Mouse (Mus musculus): Measurements from ENCODE around the gene Mea1. TPM values are rescaled to one million over a fixed set of nuclear protein-coding genes. Genes with fewer than 3 reads are reported as not detected.

Mea1 gene
- polyA plus RNA-seq, 1 experiment from 2014 or later: 133 TPM

DNA sequence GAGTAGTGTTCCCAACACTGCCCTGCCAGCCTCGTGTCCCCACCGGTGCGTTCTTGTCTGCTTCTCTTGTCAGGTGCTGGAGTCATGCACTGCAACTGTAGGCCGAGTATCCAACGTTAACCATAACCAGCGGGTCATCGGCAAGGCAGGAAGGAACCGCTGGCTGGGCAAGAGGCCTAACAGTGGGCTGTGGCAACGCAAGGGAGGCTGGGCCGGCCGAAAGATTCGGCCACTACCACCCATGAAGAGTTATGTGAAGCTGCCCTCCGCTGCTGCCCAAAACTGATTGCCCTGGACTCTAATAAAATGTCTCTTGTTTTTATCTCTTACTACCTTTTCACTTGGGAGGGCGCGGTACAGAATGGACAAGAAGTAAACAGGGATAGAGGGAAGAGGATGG is 28.8 kb upstream of the Mea1 start:
- WGBS: 30% methylated on average over 15 of the region's 15 CpGs
- no peak for ATAC-seq
- Histone ChIP-seq H3K27me3 (replicated peaks) (no peaks in the 10 kb centered on the region), H3K27ac (peak overlapping the region; percentile 97), H3K4me2 (replicated peaks) (peak overlapping the region; percentile 74), H3K4me1 (replicated peaks) (peaks cover 38% of the 10 kb centered on the region), H3K4me3 (replicated peaks) (peak overlapping the region; percentile 76), H3K9ac (peak overlapping the region; percentile 92), H3K9me3 (no peaks in the 10 kb centered on the region), H3K36me3 (peaks cover 27% of the 10 kb centered on the region)

- H3K4me3 ChIP-seq (replicated peaks): peak within 1 kb of the TSS; percentile 76
- 1% methylated on average over 56 of the region's 58 CpGs for WGBS
Measured at GRCm38 (mm10) chr17:46650232-46651031, 28.2 kb upstream of the Mea1 start, which contains the start of gene Cul7. TSS of gene Cul7 (plus strand) at chr17:46650337.

GRCm38 (mm10) chr17:46651292-46651691 is 27.3 kb upstream of the Mea1 start:
- WGBS: 69% methylated on average over 17 of the region's 17 CpGs
- H3K4me3 ChIP-seq (replicated peaks): peak overlapping the region; percentile 76

More at GRCm38 (mm10) chr17:46650232-46651031, 28.2 kb upstream of the Mea1 start, which contains the start of gene Cul7:
- peaks cover 29% of the 10 kb centered on the region for H3K36me3 ChIP-seq
- H3K9ac ChIP-seq: peak within 1 kb of the TSS; percentile 92
- H3K27me3 ChIP-seq (replicated peaks): no peaks in the 10 kb centered on the region
- H3K4me2 ChIP-seq (replicated peaks): peak within 1 kb of the TSS; percentile 74
- H3K4me1 ChIP-seq (replicated peaks): peaks cover 33% of the 10 kb centered on the region
- peak within 1 kb of the TSS; percentile 97 for H3K27ac ChIP-seq
- peak; percentile 94 for ATAC-seq
- H3K9me3 ChIP-seq: no peaks in the 10 kb centered on the region

GRCm38 (mm10) chr17:46651755-46652547 is 26.6 kb upstream of the Mea1 start:
- H3K4me2 ChIP-seq (replicated peaks): peak overlapping the region; percentile 74
- peak overlapping the region; percentile 76 for H3K4me3 ChIP-seq (replicated peaks)
- WGBS: 63% methylated on average over 20 of the region's 20 CpGs
- peaks cover 29% of the 10 kb centered on the region for H3K4me1 ChIP-seq (replicated peaks)
- peaks cover 35% of the 10 kb centered on the region for H3K36me3 ChIP-seq
- H3K27ac ChIP-seq: no peak overlapping the region
- no peaks in the 10 kb centered on the region for H3K27me3 ChIP-seq (replicated peaks)
- peak overlapping the region; percentile 92 for H3K9ac ChIP-seq
- H3K9me3 ChIP-seq: no peaks in the 10 kb centered on the region
- ATAC-seq: no peak

More at GRCm38 (mm10) chr17:46651292-46651691, 27.3 kb upstream of the Mea1 start:
- peak overlapping the region; percentile 97 for H3K27ac ChIP-seq
- H3K36me3 ChIP-seq: peaks cover 33% of the 10 kb centered on the region
- no peak for ATAC-seq
- H3K4me2 ChIP-seq (replicated peaks): peak overlapping the region; percentile 74
- H3K9me3 ChIP-seq: no peaks in the 10 kb centered on the region
- no peaks in the 10 kb centered on the region for H3K27me3 ChIP-seq (replicated peaks)
- H3K4me1 ChIP-seq (replicated peaks): peaks cover 33% of the 10 kb centered on the region
- H3K9ac ChIP-seq: peak overlapping the region; percentile 92

- Histone ChIP-seq H3K36me3 (peaks cover 64% of the 10 kb centered on the region), H3K9me3 (no peaks in the 10 kb centered on the region), H3K4me1 (replicated peaks) (peaks cover 18% of the 10 kb centered on the region), H3K9ac (no peak overlapping the region), H3K4me3 (replicated peaks) (no peak overlapping the region), H3K27me3 (replicated peaks) (no peaks in the 10 kb centered on the region), H3K27ac (no peak overlapping the region), H3K4me2 (replicated peaks) (no peak overlapping the region)
- ATAC-seq: no peak
- WGBS: 74% methylated on average over 6 of the region's 6 CpGs
Measured at GRCm38 (mm10) chr17:46656054-46656453, 22.5 kb upstream of the Mea1 start.

GRCm38 (mm10) chr17:46661351-46661750 is 17.2 kb upstream of the Mea1 start:
- no peaks in the 10 kb centered on the region for H3K27me3 ChIP-seq (replicated peaks)
- 97% methylated on average over 9 of the region's 9 CpGs for WGBS
- H3K9ac ChIP-seq: no peak overlapping the region
- H3K9me3 ChIP-seq: no peaks in the 10 kb centered on the region
- peaks cover 72% of the 10 kb centered on the region for H3K36me3 ChIP-seq
- no peak overlapping the region for H3K27ac ChIP-seq
- no peaks in the 10 kb centered on the region for H3K4me1 ChIP-seq (replicated peaks)
- H3K4me2 ChIP-seq (replicated peaks): no peak overlapping the region
- no peak for ATAC-seq
- no peak overlapping the region for H3K4me3 ChIP-seq (replicated peaks)

GRCm38 (mm10) chr17:46661981-46662380 is 16.6 kb upstream of the Mea1 start:
- no peak overlapping the region for H3K27ac ChIP-seq
- H3K4me1 ChIP-seq (replicated peaks): no peaks in the 10 kb centered on the region
- H3K4me3 ChIP-seq (replicated peaks): no peak overlapping the region
- no peaks in the 10 kb centered on the region for H3K9me3 ChIP-seq
- no peaks in the 10 kb centered on the region for H3K27me3 ChIP-seq (replicated peaks)
- H3K4me2 ChIP-seq (replicated peaks): no peak overlapping the region
- ATAC-seq: no peak
- WGBS: 83% methylated on average over 12 of the region's 12 CpGs
- H3K36me3 ChIP-seq: peaks cover 75% of the 10 kb centered on the region
- H3K9ac ChIP-seq: no peak overlapping the region

- Histone ChIP-seq H3K9me3 (no peaks in the 10 kb centered on the region), H3K4me3 (replicated peaks) (no peak overlapping the region), H3K27ac (no peak overlapping the region), H3K4me2 (replicated peaks) (no peak overlapping the region), H3K4me1 (replicated peaks) (no peaks in the 10 kb centered on the region), H3K9ac (no peak overlapping the region), H3K27me3 (replicated peaks) (no peaks in the 10 kb centered on the region), H3K36me3 (peaks cover 72% of the 10 kb centered on the region)
- no peak for ATAC-seq
- 88% methylated on average over 5 of the region's 5 CpGs for WGBS
Measured at GRCm38 (mm10) chr17:46662730-46663129, 15.9 kb upstream of the Mea1 start.

- Histone ChIP-seq H3K27ac (no peak overlapping the region), H3K4me1 (replicated peaks) (0 out of 2 replicates have a peak, but pooled peaks cover 1% of the 10 kb centered on the region), H3K4me3 (replicated peaks) (no peak overlapping the region), H3K9ac (no peak overlapping the region), H3K4me2 (replicated peaks) (no peak overlapping the region), H3K9me3 (no peaks in the 10 kb centered on the region), H3K27me3 (replicated peaks) (no peaks in the 10 kb centered on the region), H3K36me3 (peaks cover 51% of the 10 kb centered on the region)
- no peak for ATAC-seq
- WGBS: 92% methylated on average over 16 of the region's 16 CpGs
Measured at GRCm38 (mm10) chr17:46667712-46668111, 10.9 kb upstream of the Mea1 start.

DNA sequence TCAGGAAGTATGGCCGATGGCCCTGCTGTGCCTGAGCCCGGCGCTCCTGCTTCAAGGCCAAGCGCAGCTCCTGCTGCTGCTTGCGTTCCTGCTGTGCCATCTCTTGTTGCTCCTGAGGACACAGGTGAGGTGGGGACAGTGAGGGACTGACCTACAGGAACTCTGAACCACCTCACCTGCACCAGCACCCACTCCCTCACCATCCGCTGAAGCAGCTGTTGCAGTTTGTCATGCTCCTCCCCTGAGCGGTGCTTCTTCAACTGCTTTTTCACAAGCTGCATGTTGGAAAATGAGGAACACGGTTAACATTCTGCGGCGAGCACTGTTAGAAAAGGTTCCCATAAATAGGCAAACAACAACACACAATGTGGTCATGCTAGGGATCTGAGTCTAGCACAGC is 8.7 kb upstream of the Mea1 start:
- no peak overlapping the region for H3K4me2 ChIP-seq (replicated peaks)
- H3K4me1 ChIP-seq (replicated peaks): peaks cover 15% of the 10 kb centered on the region
- no peak overlapping the region for H3K4me3 ChIP-seq (replicated peaks)
- H3K9ac ChIP-seq: no peak overlapping the region
- no peak for ATAC-seq
- no peaks in the 10 kb centered on the region for H3K27me3 ChIP-seq (replicated peaks)
- peaks cover 36% of the 10 kb centered on the region for H3K36me3 ChIP-seq
- H3K27ac ChIP-seq: no peak overlapping the region
- 96% methylated on average over 10 of the region's 10 CpGs for WGBS
- H3K9me3 ChIP-seq: no peaks in the 10 kb centered on the region

DNA sequence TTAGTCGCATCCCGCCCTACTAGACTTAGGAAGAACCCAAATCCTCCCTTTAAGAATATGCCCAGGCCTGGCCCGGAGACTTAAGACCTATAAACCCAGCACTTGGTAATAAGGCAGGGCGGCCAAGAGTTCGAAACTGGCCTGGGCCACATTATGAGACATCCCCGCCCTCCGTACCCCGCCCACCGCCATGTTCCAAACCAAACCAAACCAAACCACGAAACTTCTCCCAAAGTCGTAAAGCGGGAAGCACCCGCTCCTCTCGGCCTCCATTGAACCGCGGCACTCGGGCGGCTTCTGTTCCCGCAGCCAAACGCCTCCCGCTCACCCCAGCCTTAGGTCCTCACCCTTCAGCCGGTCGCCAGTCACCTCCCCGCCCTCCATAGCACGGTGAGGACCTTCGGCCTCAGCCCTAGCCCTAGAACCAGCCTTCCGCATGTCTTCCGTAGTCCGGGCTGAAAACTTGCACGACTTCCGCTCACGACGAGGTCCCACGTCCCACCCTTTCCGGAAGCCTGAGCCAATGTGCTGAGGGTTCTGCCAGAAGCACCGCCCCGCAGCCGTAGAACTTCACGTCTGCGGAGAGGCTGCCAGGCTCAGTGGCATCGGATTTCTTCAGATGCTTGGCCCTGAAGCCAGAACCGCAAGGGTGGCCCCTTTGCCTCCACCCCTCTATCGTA is 4.6 kb upstream of the Mea1 start, which contains the start of gene Rrp36:
TSS of gene Rrp36 (minus strand) at position 503 of the 680 bp plus-strand sequence.
- Histone ChIP-seq H3K9me3 (no peaks in the 10 kb centered on the region), H3K4me3 (replicated peaks) (peak within 1 kb of the TSS; percentile 77), H3K4me1 (replicated peaks) (peaks cover 27% of the 10 kb centered on the region), H3K27ac (peak within 1 kb of the TSS; percentile 62), H3K9ac (peak within 1 kb of the TSS; percentile 87), H3K36me3 (peaks cover 44% of the 10 kb centered on the region), H3K27me3 (replicated peaks) (no peaks in the 10 kb centered on the region), H3K4me2 (replicated peaks) (peak within 1 kb of the TSS; percentile 76)
- ATAC-seq: peak; percentile 95
- WGBS: under 1% methylated on average over 43 of the region's 43 CpGs

Data from intestine, embryonic 15.5 days (tissue).